Mouse (Mus musculus): ENCODE results near the gene Ccl9.

Gene Ccl9

DNA sequence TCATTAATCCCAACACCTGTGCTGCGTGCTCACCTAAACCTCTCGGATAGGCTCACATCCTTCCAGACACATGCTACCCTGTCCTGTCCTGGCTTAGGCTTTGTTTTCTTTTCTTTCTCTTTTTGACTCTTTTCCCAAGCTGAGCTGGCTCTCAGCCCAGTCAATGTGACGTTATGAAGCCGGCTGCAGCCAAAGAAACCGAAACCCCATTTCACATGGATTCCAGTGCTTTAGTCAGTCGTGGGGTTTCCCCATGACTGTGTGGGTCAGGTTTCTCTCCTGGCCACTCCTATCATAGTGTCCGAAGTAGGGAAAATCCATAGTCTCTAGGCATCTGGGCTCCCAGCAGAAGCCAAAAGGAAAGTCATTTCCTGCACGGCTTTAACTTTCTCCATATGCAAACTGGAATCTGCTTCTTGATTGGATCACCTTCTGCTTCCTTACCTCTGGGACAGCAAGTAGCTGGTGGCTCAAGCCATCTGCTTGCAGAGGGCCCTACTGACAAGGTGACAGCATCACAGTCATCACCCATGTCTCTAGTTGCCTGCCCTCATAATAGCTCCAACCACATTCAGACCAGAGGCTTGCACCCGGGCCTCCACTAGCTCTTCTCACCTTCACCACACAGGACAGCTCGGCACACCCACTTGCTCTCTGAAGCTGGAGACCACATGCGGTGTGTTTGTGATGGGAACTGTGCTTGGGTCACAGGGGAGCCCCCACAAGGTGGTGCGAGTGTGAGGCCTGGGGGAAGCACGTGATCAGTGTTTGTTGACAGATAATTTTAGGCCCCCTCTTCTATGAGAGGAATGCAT, 43.6 kb downstream of the Ccl9 start:
- peak; percentile 87 for DNase-seq

DNA sequence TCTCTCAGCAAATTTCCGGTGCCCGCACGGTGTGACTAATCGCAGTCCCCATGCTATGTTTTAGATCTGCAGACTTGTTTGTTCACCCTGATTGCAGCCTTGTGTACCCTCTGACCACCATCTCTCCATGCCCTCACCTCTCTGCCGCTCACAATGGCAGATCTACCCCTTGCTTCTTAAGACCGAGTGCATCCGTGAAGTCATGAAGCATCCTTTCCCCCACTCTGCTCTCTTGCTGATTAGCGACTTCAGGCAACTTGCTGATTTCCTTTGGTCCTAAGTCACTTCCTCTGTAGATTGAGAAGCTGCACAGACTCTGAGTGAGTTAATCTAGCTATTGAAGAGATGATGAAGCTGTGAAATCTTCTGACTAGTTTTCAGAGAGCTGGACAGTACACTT, 44.3 kb downstream of the Ccl9 start:
- no peak for DNase-seq

- no peak for DNase-seq
Observed at GRCm38 (mm10) chr11:83533192-83533591, 45.2 kb downstream of the Ccl9 start.

DNA sequence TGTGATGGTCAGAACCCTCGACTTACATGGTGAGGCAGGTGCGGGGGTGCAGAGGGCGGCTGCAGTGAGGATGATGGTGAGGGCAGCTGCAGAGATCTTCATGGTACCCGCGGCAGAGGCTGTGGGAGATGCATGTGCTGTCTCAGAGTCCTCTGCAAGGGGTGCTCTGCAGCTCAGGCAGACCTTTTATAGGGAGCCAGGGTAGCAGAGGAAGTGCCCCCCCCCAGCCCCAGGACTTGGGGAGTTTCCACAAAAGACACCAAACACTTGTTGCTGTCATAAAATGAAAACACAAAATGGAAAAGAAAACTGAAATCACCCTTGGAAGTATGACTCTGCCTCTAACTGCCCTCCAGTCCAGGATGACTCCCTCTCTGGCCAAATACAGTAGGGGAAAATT, 48.1 kb downstream of the Ccl9 start, which contains the start of gene Ccl5:
Gene Ccl5 (minus strand): TSS at position 159 of the 400 bp plus-strand sequence.
- DNase-seq, result no peak

DNA sequence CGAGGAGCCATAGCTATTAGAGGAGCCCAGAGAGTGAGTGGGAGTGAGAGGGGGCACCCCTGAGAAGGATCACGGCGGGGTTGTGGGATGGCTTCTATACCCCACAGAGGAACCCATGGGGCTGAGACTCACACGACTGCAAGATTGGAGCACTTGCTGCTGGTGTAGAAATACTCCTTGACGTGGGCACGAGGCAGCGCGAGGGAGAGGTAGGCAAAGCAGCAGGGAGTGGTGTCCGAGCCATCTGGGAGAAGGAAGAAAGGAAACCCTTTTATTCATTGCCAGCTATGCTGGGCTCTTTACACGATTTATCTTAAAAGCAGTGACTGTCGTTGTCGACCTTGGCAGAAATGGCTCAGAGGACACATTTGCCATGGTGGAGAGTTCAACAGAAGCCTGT, 49.4 kb downstream of the Ccl9 start:
- no peak for DNase-seq
